Mouse (Mus musculus) thymus, postnatal 14 days (tissue): ENCODE results near the gene Isg20l2.

Source experiments
- DNase-seq: peaks from one replicate; pipeline ENCODE4 v3.0.0; 2021

Gene Isg20l2

GRCm38 (mm10) chr3:87913491-87913890, 16.6 kb upstream of the Isg20l2 start:
- no peak for DNase-seq

- DNase-seq: no peak
Measured at GRCm38 (mm10) chr3:87913891-87914290, 16.2 kb upstream of the Isg20l2 start.

- no peak for DNase-seq
Measured at GRCm38 (mm10) chr3:87916990-87917389, 13.1 kb upstream of the Isg20l2 start.

GRCm38 (mm10) chr3:87918551-87918950, 11.6 kb upstream of the Isg20l2 start:
- DNase-seq: no peak

- peak; percentile 65 for DNase-seq
Measured at GRCm38 (mm10) chr3:87919336-87920108, 10.6 kb upstream of the Isg20l2 start, which contains the start of gene Mrpl24. Mrpl24 (plus strand) TSS chr3:87919506.

DNA sequence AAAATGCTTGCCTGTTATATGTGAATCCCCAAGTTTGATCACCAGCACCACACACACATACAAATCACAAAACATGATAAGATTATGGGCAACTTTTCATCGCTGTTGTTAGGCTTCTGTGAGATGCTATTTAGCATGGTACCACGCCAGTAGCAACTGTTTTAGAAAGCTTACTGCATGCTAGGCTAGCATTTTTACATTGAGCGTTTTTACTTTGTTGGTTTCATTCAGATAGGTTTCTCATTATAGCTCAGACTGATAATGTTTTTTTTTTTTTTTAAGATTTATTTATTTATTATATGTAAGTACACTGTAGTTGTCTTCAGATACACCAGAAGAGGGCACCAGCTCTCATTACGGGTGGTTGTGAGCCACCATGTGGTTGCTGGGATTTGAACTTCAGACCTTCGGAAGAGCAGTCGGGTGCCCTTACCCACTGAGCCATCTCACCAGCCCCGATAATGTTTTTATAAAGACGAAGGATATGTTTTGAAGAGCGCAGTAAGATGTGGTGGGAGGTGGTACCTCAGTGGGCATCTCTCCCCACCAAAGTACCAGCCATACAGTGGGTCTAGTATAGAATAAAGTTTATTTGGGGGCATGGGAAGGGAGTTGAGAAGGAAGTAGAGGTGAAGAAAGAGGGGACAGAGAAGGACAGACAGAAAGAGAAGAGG, 9.7 kb upstream of the Isg20l2 start:
- DNase-seq: no peak

- no peak for DNase-seq
Measured at GRCm38 (mm10) chr3:87924996-87925395, 5.1 kb upstream of the Isg20l2 start.

DNA sequence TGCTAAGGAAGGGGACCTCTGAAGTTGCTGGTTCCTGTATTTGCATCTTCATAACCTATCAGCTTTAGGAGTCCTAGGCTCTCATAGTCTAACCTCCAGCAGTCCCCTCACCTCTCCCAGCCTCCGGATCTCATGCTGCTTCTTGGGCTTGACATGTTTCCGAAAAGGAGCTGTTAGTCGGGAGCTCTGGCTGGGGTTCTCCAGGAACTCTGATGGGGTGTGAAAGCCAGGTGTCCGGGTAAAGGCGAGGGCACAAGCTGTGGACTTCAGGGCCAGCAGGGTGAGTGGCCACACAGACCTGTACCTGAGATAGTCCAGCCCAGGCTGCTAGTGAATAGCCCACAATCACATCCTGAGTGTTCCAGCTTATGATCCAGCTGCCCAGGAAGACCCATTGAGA, 2.7 kb upstream of the Isg20l2 start:
- DNase-seq: no peak

DNA sequence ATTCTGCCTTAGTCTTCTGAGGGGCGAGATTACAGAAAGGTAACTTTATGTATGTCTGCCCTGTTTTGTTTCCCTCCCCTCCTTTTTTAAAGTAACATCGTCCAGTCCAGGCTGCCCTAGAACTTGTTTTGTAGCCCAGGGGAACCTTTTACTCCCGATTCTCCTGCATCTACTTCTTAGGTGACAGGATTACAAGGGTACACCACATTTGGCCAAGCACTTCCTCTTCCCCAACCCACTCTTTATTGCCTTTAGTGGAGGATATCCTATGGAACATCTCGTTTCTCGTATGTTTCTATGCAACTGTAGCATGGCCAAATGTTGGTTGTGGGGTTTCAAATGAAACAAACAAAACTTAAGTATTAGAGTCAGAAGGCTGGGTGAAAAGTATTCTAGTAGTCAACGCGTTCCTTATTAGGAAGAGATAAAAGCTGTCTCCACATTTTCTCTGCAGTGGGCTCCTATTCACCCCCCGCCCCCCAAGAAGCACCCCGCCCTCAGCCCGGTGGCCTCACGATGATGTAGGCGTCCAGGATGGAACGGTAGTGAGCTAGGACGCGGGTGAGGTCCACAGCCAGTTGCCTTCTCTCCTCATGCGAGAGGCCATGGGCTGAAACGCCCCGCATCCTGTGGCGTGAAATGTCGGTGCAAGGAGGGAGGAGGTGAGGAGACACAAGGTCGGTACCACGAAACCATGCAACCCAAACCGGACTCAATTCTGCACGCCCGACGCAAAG, 605 bp upstream of the Isg20l2 start:
- no peak for DNase-seq

DNA sequence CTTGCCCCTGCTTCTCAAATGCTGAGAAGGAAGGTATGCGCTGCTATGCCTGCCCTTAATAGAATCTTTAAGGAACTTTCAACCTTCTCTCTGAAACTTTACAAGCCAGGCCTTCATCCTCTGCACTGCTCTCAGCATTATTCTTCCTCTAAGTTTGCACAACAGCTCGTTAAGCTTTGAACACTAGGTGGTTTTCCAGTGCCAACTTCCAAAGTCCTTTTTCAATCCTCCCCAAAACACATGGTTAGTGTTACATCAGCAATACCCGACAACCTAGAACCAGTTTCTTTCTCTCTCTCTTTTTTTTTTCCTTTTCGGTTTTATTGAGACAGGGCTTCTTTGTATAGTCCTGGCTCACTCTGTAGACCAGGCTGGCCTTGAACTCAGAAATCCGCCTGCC, 3.9 kb downstream of the Isg20l2 start:
- DNase-seq: no peak

DNA sequence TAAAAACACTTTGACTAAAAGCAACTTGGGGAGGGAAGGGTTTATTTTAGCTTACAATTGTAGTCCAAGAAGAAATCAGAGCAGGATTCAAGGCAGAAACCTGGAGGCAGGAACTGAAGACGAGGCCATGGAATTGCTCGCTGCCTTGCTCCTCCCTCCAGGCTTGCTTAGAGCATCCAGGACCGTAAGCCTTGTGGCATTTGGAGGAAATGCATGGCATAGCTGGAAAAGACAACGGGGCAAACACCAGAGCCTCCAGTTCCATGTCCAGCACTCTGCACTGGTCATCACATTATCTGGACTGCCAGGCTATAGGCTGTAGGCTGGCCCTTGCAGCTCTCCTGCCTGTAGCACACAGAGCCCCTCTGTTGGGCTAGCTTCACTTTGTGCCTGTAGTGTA, 4.4 kb downstream of the Isg20l2 start:
- DNase-seq: no peak

DNA sequence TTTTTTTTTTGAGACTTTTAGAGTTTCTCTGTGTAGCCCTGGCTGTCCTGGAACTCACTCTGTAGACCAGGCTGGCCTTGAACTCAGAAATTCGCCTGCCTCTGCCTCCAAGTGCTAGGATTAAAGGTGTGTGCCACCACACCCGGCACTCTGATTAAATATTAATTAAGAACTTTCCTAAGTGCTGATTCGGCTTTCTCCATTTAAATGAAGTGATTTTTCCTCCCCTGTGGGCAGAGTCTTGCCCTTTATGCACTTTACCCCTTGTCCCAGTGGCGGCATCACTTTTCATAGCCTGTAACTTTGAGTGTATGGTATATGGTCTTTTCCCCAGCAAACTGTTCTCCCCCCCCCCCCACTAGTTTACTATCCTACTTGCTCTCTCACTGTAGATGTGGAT, 5.1 kb downstream of the Isg20l2 start:
- no peak for DNase-seq

DNA sequence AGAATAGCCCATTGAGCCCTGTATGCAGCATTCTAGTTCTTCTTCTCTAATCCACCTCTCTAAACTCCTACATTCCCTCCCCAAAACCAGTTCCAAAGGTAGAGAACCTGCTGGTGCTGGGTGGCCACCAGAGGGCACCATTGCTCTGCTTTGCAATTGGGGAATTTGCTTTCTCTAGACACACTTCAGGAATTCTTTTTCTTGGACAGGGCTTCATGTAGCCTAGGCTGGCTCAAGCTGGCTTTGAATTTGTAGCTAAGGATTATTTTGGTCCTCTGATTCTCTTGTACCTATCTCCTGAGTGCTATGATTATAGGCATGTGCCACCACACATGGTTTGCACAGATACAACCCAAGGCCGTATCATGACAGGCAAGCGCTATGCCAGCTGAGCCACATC, 5.7 kb downstream of the Isg20l2 start:
- DNase-seq: peak; percentile 70

GRCm38 (mm10) chr3:87940611-87941010, 10.5 kb downstream of the Isg20l2 start:
- no peak for DNase-seq

DNA sequence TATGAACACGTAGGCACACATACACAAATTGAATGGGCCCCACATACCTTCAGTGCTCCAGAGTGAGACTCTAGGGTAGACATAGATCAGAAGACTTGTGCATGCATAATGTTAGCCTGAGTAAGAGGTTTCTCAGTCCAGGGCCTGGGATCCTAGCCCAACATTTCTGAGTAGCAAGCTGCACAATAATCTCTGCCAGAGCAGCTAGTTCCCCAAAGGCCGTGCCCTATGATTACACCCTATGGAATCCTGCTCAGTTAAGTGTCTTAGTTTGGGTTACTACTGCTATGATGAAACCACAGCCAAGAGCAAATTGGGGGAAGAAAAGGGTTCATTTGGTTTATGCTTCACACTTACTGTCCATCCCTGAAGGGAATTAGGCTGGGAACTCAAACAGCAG, 12.4 kb downstream of the Isg20l2 start:
- DNase-seq: no peak

- no peak for DNase-seq
Measured at GRCm38 (mm10) chr3:87943586-87943985, 13.5 kb downstream of the Isg20l2 start.

- no peak for DNase-seq
Measured at GRCm38 (mm10) chr3:87944838-87945600, 14.9 kb downstream of the Isg20l2 start.

DNA sequence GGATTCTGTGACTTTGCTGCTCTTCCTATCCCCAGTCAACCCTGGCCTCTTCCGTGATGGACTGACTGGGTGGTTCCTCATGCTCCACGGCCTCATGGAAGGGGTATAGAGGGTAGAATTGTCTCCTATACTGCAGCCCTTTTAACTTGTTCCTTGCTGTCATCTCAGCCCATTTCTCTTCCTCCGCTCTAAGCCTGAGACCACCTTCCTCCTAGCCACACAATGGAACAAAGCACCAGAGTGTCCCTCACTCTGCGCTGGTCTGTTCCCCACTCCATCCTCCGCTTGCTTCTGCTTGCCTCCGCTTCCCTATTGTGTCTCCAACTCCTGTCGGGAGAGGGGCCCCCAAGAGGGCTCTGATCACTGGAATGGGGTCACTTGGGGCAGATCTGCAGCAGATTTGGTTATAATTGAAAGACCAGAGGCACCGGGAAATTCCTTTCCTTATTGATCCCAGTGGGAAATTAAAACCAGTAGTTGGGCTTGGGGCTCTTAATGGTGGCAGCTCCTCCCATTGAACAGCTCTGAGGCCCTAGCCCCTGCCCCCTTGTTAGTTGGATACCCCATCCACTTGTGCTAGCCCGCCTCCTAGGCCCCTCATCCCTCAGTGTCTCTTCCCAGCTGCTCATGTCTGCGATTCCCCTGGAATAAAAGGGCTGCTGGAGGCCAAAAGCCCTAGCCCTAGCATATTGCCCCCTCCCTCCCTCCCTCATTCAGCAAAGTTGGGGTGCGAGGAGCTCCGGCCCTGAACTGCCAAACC, 15.8 kb downstream of the Isg20l2 start:
- no peak for DNase-seq

- no peak for DNase-seq
Measured at GRCm38 (mm10) chr3:87946541-87946860, 16.4 kb downstream of the Isg20l2 start.

DNA sequence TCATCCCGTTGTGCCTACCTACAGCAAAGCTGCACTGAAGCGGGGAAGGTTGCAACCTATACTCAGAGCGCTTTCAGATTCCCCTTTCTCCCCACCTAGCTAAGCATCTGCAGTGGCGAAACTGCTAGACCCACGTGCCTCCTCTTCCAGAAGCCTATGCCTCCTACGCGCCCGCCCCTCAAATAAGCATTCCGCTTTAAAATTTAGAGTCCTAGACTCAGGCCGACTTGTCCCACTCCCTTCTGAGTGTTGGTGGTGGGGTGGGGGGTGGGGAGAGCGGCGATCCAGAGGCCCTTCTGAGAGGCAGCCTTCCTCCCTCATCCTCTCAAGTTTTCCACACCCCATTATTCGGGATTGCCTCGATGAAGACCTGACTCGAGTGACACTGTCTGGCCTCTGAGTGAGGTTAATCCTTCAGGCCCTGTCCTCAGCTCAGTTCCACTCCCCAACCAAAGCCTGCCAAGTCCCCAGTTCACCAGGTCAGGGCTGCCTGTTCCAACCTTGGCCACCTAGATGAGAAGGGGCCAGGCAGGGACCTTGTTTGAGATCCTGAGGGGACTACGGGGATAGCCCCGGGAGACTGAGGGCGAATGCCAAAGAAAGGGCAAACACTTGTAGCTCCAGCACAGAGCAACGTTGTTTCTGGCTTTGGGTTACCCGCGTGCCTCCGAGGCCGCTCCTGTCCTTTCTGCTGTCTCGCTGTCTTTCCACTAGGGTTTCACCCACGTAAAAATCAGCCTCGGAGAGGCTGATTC, 17.1 kb downstream of the Isg20l2 start:
- DNase-seq: no peak

DNA sequence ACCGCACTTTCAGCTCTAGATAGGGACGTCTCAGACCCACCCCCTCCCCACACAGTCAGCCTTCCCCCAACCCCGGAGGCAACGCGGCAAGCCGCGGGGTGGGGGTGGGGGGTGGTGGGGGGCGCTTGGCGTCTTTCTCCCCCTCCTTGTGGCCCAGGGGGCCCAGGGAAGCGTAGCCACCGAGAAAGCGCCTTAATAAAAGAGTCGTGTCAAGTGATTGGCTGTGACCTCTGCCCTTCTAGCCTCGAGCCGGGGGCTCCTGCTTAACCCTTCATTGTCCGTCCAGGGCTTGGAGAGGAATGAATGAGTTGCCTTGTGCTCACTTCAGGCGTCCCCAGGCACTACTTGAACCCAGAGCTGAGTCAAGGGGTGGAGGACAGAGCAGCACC, 17.7 kb downstream of the Isg20l2 start:
- no peak for DNase-seq
